19 mouse cellular contexts compared by ENCODE assay signal in genomic region chr1:164098372-164098771, GRCm38 (mm10). TPM values are rescaled to one million over a fixed set of nuclear protein-coding genes. Genes with fewer than 3 reads are reported as not detected.
DNase-seq lines count a peak whose midpoint lies in the region; ATAC-seq and TF ChIP-seq lines count a peak whose summit lies in the region.
"Had no signal": no experiment of that assay in that cellular context is flagged by ENCODE, and none has a peak within 500 bp of the region (broad histone marks: within the 10 kb centered on the region; RNA-seq: fewer than 3 reads in every experiment).

No protein-coding gene starts in this region.

- no peak overlapping the region for H3K27ac ChIP-seq in hindbrain, embryonic 12.5 days
- H3K27ac ChIP-seq in forebrain, embryonic 10.5 days = no peak overlapping the region
- H3K27ac ChIP-seq: forebrain, embryonic 13.5 days; hindbrain, embryonic 13.5 days; limb, embryonic 12.5 days; liver, embryonic 13.5 days; neural tube, embryonic 15.5 days had no signal

- H3K4me3 ChIP-seq in hindbrain, embryonic 12.5 days = no peak overlapping the region
- H3K4me3 ChIP-seq in forebrain, embryonic 10.5 days = no peak overlapping the region
- H3K4me3 ChIP-seq: forebrain, embryonic 13.5 days; hindbrain, embryonic 13.5 days; limb, embryonic 12.5 days; liver, embryonic 13.5 days; neural tube, embryonic 15.5 days had no signal

- ATAC-seq in hindbrain, embryonic 12.5 days (ENCODE audit: low FRiP score) = no peak
- ATAC-seq: forebrain, embryonic 13.5 days; intestine, postnatal 0 days; lung, postnatal 0 days had no signal

- peak; percentile 30 for DNase-seq in heart, postnatal 4 days
- DNase-seq in heart, adult 8-10 months (ENCODE audit: low spot score) = no peak
- peak; percentile 29 for DNase-seq in CD4-positive helper T cell, adult 2 months (ENCODE audit: low read depth, low spot score)
- DNase-seq in brain, embryonic 14.5 days (ENCODE audit: low read depth) = peak; percentile 4
- peak; percentile 3 for DNase-seq in layer of hippocampus, adult 9-10 months (ENCODE audit: low spot score)
- DNase-seq in thymus, postnatal 36 days = no peak
- no peak for DNase-seq in forebrain, embryonic 10.5 days (ENCODE audit: extremely low spot score, low spot score)
- DNase-seq: cerebellum, postnatal 25 days; liver, embryonic 13.5 days; thymus, adult 2 months had no signal

- WGBS in hindbrain, embryonic 12.5 days = 81% methylated on average over 2 of the region's 2 CpGs
- WGBS in forebrain, embryonic 10.5 days = 75% methylated on average over 2 of the region's 2 CpGs

- H3K27me3 ChIP-seq in hindbrain, embryonic 12.5 days = no peaks in the 10 kb centered on the region
- H3K27me3 ChIP-seq in forebrain, embryonic 10.5 days (ENCODE audit: poor library complexity, severe bottlenecking) = no peaks in the 10 kb centered on the region
- H3K27me3 ChIP-seq: forebrain, embryonic 13.5 days; hindbrain, embryonic 13.5 days; limb, embryonic 12.5 days; liver, embryonic 13.5 days; neural tube, embryonic 15.5 days had no signal

- no peak overlapping the region for H3K9ac ChIP-seq in hindbrain, embryonic 12.5 days
- H3K9ac ChIP-seq: forebrain, embryonic 13.5 days; hindbrain, embryonic 13.5 days; limb, embryonic 12.5 days; liver, embryonic 13.5 days; neural tube, embryonic 15.5 days had no signal

- no peak for TF ChIP-seq CTCF in brain, embryonic 14.5 days (IDR thresholded peaks at IDR 0.05; ENCODE audit: borderline replicate concordance, extremely low read depth, insufficient read depth, insufficient read length)

- TF ChIP-seq POLR2A in brain, embryonic 14.5 days (IDR thresholded peaks at IDR 0.05; ENCODE audit: borderline replicate concordance, extremely low read depth, insufficient read depth, insufficient read length, poor library complexity, severe bottlenecking) = no peak

- no peaks in the 10 kb centered on the region for H3K9me3 ChIP-seq in hindbrain, embryonic 12.5 days (replicated peaks)
- no peaks in the 10 kb centered on the region for H3K9me3 ChIP-seq in forebrain, embryonic 10.5 days
- H3K9me3 ChIP-seq: forebrain, embryonic 13.5 days; hindbrain, embryonic 13.5 days; limb, embryonic 12.5 days; liver, embryonic 13.5 days; neural tube, embryonic 15.5 days had no signal

- H3K36me3 ChIP-seq in hindbrain, embryonic 12.5 days = no peaks in the 10 kb centered on the region
- no peaks in the 10 kb centered on the region for H3K36me3 ChIP-seq in forebrain, embryonic 10.5 days (replicated peaks)
- H3K36me3 ChIP-seq: hindbrain, embryonic 13.5 days; limb, embryonic 12.5 days; liver, embryonic 13.5 days; neural tube, embryonic 15.5 days had no signal

- no peak overlapping the region for H3K4me2 ChIP-seq in hindbrain, embryonic 12.5 days (replicated peaks)
- H3K4me2 ChIP-seq: forebrain, embryonic 13.5 days; hindbrain, embryonic 13.5 days; limb, embryonic 12.5 days; liver, embryonic 13.5 days; neural tube, embryonic 15.5 days had no signal

- no peaks in the 10 kb centered on the region for H3K4me1 ChIP-seq in hindbrain, embryonic 12.5 days
- no peaks in the 10 kb centered on the region for H3K4me1 ChIP-seq in forebrain, embryonic 10.5 days
- H3K4me1 ChIP-seq: forebrain, embryonic 13.5 days; hindbrain, embryonic 13.5 days; limb, embryonic 12.5 days; liver, embryonic 13.5 days; neural tube, embryonic 15.5 days had no signal

RNA-seq across cellular contexts. Expression of gene Selp, which starts 16.7 kb away (rescaled TPM):
- under 1 TPM; 0.57 to 0.99 TPM for total RNA-seq in heart, postnatal 4 days (2021)
- total RNA-seq in heart, adult 8-10 months (2022) = 1 to 10 TPM in 3 of 4 experiments, under 1 TPM in 1; 0.49 to 8.6 (median 1.2) TPM
- polyA plus RNA-seq in brain, embryonic 14.5 days (2012; rRNA removed) = not detected in 2 replicates
- 0.12 TPM in 1 of 2 replicates, not detected in the other for polyA plus RNA-seq in hindbrain, embryonic 12.5 days (2016; fragmentation: Nextera tagmentation; extraction: Ambion mirVana)
- not detected in 2 replicates for polyA plus RNA-seq in forebrain, embryonic 10.5 days (2016; fragmentation: Nextera tagmentation; extraction: Ambion mirVana)
- polyA plus RNA-seq: forebrain, embryonic 13.5 days; hindbrain, embryonic 13.5 days; limb, embryonic 12.5 days; neural tube, embryonic 15.5 days; stomach, embryonic 14.5 days had no signal

RNA-seq across cellular contexts. Expression of gene Sell, which starts 36.6 kb away (rescaled TPM):
- under 1 TPM; 0.83 to 0.86 TPM for total RNA-seq in heart, postnatal 4 days (2021)
- total RNA-seq in heart, adult 8-10 months (2022) = 1 to 10 TPM in 3 of 4 experiments, under 1 TPM in 1; 0.71 to 3.5 (median 1.1) TPM
- 0.12 TPM in 1 of 2 replicates, not detected in the other for polyA plus RNA-seq in brain, embryonic 14.5 days (2012; rRNA removed)
- polyA plus RNA-seq in hindbrain, embryonic 12.5 days (2016; fragmentation: Nextera tagmentation; extraction: Ambion mirVana) = 0.30 TPM in 1 of 2 replicates, not detected in the other
- polyA plus RNA-seq in forebrain, embryonic 10.5 days (2016; fragmentation: Nextera tagmentation; extraction: Ambion mirVana) = not detected in 2 replicates
- polyA plus RNA-seq: forebrain, embryonic 13.5 days; limb, embryonic 12.5 days had no signal

RNA-seq across cellular contexts. Expression of gene Sele, which starts 50.3 kb away (rescaled TPM):
- total RNA-seq in heart, postnatal 4 days (2021) = 1 to 10 TPM; 4.5 to 5.1 TPM
- 1 to 10 TPM in 1 of 4 experiments, under 1 TPM in 3; 0.33 to 1.1 (median 0.54) TPM for total RNA-seq in heart, adult 8-10 months (2022)
- polyA plus RNA-seq in brain, embryonic 14.5 days (2012; rRNA removed) = 0.03 and 0.05 TPM in 2 replicates
- not detected in 2 replicates for polyA plus RNA-seq in hindbrain, embryonic 12.5 days (2016; fragmentation: Nextera tagmentation; extraction: Ambion mirVana)
- not detected in 2 replicates for polyA plus RNA-seq in forebrain, embryonic 10.5 days (2016; fragmentation: Nextera tagmentation; extraction: Ambion mirVana)
- polyA plus RNA-seq: forebrain, embryonic 13.5 days; hindbrain, embryonic 13.5 days; liver, embryonic 13.5 days; lung, postnatal 0 days; neural tube, embryonic 15.5 days; small intestine, adult 2 months; stomach, embryonic 14.5 days had no signal

RNA-seq across cellular contexts. Expression of gene F5, which starts 53.3 kb away (rescaled TPM):
- under 1 TPM; 0.41 to 0.52 TPM for total RNA-seq in heart, postnatal 4 days (2021)
- total RNA-seq in heart, adult 8-10 months (2022) = 10 to 100 TPM in 1 of 4 experiments, 1 to 10 TPM in 1, under 1 TPM in 2; 0.94 to 14.2 (median 1.1) TPM
- 0.16 and 0.36 TPM in 2 replicates for polyA plus RNA-seq in brain, embryonic 14.5 days (2012; rRNA removed)
- polyA plus RNA-seq in hindbrain, embryonic 12.5 days (2016; fragmentation: Nextera tagmentation; extraction: Ambion mirVana) = 0.17 and 0.34 TPM in 2 replicates
- polyA plus RNA-seq in forebrain, embryonic 10.5 days (2016; fragmentation: Nextera tagmentation; extraction: Ambion mirVana) = 0.27 and 0.36 TPM in 2 replicates

Comparison
In these comparisons a context has a peak if more than half of its experiments do, and no peak if none do; other contexts are left out.
1. DNase-seq: peak in heart, postnatal 4 days (single experiment), CD4-positive helper T cell, adult 2 months (single experiment), brain, embryonic 14.5 days (single experiment) and layer of hippocampus, adult 9-10 months (single experiment); none in heart, adult 8-10 months (single experiment), thymus, postnatal 36 days (0 of 2) and forebrain, embryonic 10.5 days (single experiment).